Mouse (Mus musculus) left cerebral cortex, adult 2 months (tissue): ENCODE data around the gene 4933407L21Rik. TPM values are rescaled to one million over a fixed set of nuclear protein-coding genes. Genes with fewer than 3 reads are reported as not detected.
A peak's percentile ranks its signal among the peaks of the same experiment; 100 is the strongest.
"Not testable (repeated sequence)": the region's sequence is repeated elsewhere in the genome, so short reads cannot be mapped to it uniquely, and the experiment has no call there.

ENCODE experiments used
- DNase-seq, 2 experiments: peaks; one replicate each; pipeline ENCODE4 v3.0.0; 2021 to 2022; ENCODE audit warnings: low spot score in 2 of 2, mixed read lengths in 1 of 2; ENCODE audit errors: extremely low spot score in 1 of 2
- H3K27ac ChIP-seq: fragments of 200-600 bp; 2 replicates; pipeline ENCODE4 v1.8.1; 2022
- H3K4me3 ChIP-seq: fragments of 200-600 bp; 2 replicates; pipeline ENCODE4 v1.8.1; 2022
- CTCF ChIP-seq: fragments of 200-600 bp; IDR thresholded peaks from 2 replicates; pipeline ENCODE4 v1.8.1; 2022; ENCODE audit warnings: antibody characterized with exemption, mild to moderate bottlenecking, moderate library complexity
- intact Hi-C: fragments of 180-260 bp; cut with DNase I; formaldehyde crosslinking; loops from one replicate; pipeline ENCODE4 v1.15.1; 2025
- total RNA-seq, 2 experiments: library from RNA; stranded (reverse); gene quantifications; 2 replicates each; pipeline ENCODE4 v1.2.3; 2021

Gene 4933407L21Rik
- total RNA-seq, 2 experiments from 2014 or later = 5.5 to 7.2 TPM

- no peak overlapping the region for H3K4me3 ChIP-seq
- no peak overlapping the region for H3K27ac ChIP-seq
- DNase-seq = peak in 1 of 2 experiments; percentile 30
- intact Hi-C loops = no loop called here
- TF ChIP-seq CTCF = no peak
Observed at GRCm38 (mm10) chr1:85965856-85966255, 37.6 kb downstream of the 4933407L21Rik start.

DNA sequence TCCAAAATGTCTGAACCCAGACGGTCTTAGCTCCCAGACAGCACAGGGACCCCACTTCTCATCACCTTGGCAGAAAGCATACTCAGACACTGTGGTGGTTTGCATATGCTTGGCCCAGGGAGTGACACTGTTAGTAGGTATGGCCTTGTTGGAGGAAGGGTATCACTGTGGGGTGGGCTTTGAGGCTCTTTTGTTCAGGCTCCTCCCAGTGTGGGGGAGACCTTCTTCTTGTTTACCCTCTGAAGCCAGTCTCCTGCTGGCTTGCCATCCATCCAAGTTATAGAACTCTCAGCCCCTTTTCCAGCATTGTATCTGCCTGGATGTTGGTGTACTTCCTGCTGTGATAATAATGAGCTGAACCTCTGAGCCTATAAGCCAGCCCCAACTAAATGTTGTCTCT is 40.8 kb downstream of the 4933407L21Rik start:
- intact Hi-C loops = no loop called here
- TF ChIP-seq CTCF = no peak
- Histone ChIP-seq H3K27ac (no peak overlapping the region), H3K4me3 (no peak overlapping the region)
- DNase-seq = no peak

- TF ChIP-seq CTCF = no peak
- no peak for DNase-seq
Observed at GRCm38 (mm10) chr1:85969519-85969918, 41.2 kb downstream of the 4933407L21Rik start.

DNA sequence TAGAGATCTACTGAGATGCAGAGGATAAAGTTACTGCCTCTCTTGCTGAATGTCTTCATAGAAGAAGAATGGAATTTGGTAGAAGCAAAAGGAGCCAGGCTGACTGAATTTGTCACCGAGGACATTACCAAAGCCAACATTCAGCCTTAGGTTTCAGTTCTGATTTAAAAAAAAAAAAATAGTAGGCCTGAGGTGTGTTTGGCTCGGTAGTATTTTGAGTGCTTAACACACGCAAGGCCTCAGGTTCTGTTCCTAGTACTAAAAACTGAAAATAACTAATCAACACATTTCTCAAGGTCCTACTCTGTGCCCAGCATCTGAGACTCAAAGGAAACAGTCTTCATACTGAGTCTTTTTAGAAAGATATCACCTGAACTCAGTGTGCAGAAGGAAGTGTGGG is 42.8 kb downstream of the 4933407L21Rik start:
- no peak for DNase-seq
- intact Hi-C loops = no loop called here
- Histone ChIP-seq H3K27ac (no peak overlapping the region), H3K4me3 (no peak overlapping the region)
- TF ChIP-seq CTCF = no peak

More at GRCm38 (mm10) chr1:85969519-85969918, 41.2 kb downstream of the 4933407L21Rik start:
- H3K27ac ChIP-seq = no peak overlapping the region
- intact Hi-C loops = no loop called here
- H3K4me3 ChIP-seq = no peak overlapping the region

DNA sequence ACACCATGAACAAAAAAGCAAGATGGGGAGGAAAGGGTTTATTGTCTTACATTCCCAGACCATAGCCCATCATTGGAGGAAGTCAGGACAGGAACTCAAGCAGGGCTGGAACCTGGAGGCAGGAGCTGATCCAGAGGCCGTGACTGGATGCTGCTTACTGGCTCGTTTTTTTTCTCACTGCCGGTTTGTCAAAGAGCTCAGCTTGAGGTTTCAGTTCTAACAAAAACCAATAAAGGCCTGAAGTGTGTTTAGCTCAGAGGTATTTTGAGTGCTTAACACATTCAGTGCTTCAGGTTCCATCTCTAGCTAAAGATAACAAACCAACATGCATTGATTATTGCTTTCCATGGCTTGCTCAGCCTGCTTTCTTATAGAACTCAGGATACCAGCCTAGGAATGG is 44.1 kb downstream of the 4933407L21Rik start:
- Histone ChIP-seq H3K4me3 (no peak overlapping the region), H3K27ac (no peak overlapping the region)
- no peak for TF ChIP-seq CTCF
- intact Hi-C loops = no loop called here
- DNase-seq = no peak

DNA sequence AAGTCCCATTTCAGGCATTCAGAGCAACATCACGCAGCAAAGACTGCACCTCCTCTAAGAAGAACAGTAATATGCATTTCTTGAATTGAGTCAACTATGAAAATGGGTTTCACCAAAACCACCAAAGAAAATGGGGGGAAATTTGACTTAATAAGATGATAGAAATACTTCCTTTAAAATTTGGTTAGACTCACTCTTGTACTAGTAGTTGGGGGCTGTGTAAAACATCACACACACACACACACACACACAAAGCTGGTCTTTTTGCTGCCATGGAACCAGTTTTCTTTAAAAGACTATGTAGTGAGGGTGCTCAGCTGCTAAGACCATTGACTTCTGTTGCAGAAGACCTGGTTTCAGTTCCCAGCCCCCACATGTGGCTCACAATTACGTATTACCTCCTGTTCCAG is 45.2 kb downstream of the 4933407L21Rik start:
- H3K4me3 ChIP-seq = no peak overlapping the region
- intact Hi-C loops = no loop called here
- DNase-seq = no peak
- no peak for TF ChIP-seq CTCF
- H3K27ac ChIP-seq = no peak overlapping the region

DNA sequence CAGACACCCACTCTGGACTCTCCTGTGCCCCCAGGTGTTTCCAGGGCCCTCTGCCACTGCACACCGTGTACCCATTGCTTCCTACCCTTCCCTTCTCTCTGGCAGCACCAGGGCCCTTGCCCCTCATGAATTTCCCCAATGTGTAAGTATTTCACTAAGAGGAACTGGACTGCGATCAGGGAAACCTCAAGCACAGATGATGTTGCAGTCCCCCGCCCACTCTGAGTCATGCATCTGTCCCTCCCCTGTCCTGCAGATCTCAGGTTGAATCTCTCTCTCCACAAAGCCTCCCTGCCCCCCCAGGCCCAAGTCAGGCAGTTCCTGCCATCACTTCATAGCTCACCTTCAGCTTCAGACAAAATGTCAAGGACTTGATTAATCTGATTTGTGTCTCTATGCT is 49.4 kb downstream of the 4933407L21Rik start:
- intact Hi-C loops = no loop called here
- Histone ChIP-seq H3K27ac (no peak overlapping the region), H3K4me3 (no peak overlapping the region)
- no peak for TF ChIP-seq CTCF
- no peak for DNase-seq

- no peak for TF ChIP-seq CTCF
- H3K4me3 ChIP-seq = no peak overlapping the region
- no peak for DNase-seq
- H3K27ac ChIP-seq = no peak overlapping the region
- intact Hi-C loops = no loop called here
Observed at GRCm38 (mm10) chr1:85981738-85982357, 53.6 kb downstream of the 4933407L21Rik start.

DNA sequence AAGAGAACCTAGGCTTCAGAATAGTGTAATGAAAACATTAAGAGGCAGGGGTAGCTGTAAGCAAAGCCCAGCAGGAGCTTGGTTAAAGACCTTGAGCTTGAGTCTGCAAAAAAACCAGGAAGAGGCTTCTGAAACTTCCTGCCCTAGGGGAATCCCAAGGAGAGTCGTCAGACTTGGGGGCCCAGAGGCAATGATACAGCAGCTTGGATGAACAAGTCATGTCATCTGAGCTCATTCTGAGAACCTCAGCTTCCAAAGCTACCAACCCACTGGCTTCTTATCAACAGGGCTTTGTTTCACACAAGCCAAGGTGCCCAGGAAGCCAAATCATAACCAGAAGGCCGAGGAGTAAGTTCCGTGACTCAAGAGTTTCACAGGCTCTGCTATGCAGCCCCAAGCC is 57.5 kb downstream of the 4933407L21Rik start:
- Histone ChIP-seq H3K27ac (no peak overlapping the region), H3K4me3 (no peak overlapping the region)
- no peak for TF ChIP-seq CTCF
- DNase-seq = no peak
- intact Hi-C loops = no loop called here

GRCm38 (mm10) chr1:85988351-85988750 is 60.1 kb downstream of the 4933407L21Rik start:
- Histone ChIP-seq H3K27ac (no peak overlapping the region), H3K4me3 (no peak overlapping the region)
- intact Hi-C loops = no loop called here
- DNase-seq = no peak
- no peak for TF ChIP-seq CTCF

- DNase-seq, intact Hi-C loops: not testable (repeated sequence)
Observed at GRCm38 (mm10) chr1:85988882-85989281, 60.6 kb downstream of the 4933407L21Rik start.

More at GRCm38 (mm10) chr1:85988882-85989281, 60.6 kb downstream of the 4933407L21Rik start:
- H3K4me3 ChIP-seq, H3K27ac ChIP-seq: not testable (repeated sequence)

Other genes starting within 250 kb of the 4933407L21Rik start
- not detected for gene A630001G21Rik, start 149.8 kb upstream of the 4933407L21Rik start, total RNA-seq
- 100 to 1,000 TPM; 149 to 175 TPM for gene Cab39, start 135.0 kb upstream of the 4933407L21Rik start, total RNA-seq
- 100 to 1,000 TPM; 714 to 742 TPM for gene Itm2c, start 34.2 kb upstream of the 4933407L21Rik start, total RNA-seq
- gene Gpr55, start 32.5 kb downstream of the 4933407L21Rik start, total RNA-seq = under 1 TPM; 0.09 to 0.14 TPM
- gene Spata3, start 88.3 kb downstream of the 4933407L21Rik start, total RNA-seq = under 1 TPM; 0.61 to 0.75 TPM
- 1 to 10 TPM; 7.1 to 7.6 TPM for gene 2810459M11Rik, start 117.4 kb downstream of the 4933407L21Rik start, total RNA-seq
- gene Psmd1, start 135.9 kb downstream of the 4933407L21Rik start, total RNA-seq = 100 to 1,000 TPM; 107 to 115 TPM
- under 1 TPM in 1 of 2 experiments, not detected in 1; 0.36 TPM for gene Htr2b, start 183.5 kb downstream of the 4933407L21Rik start, total RNA-seq
- 1 to 10 TPM; 3.5 to 5.4 TPM for gene Gm21972, start 205.2 kb downstream of the 4933407L21Rik start, total RNA-seq
- 10 to 100 TPM; 36.9 to 44.8 TPM for gene Armc9, start 226.3 kb downstream of the 4933407L21Rik start, total RNA-seq